Mouse (Mus musculus) common myeloid progenitor, adult 5-6 weeks (primary cell): ENCODE results near the gene Creb3l2. TPM values are rescaled to one million over a fixed set of nuclear protein-coding genes. Genes with fewer than 3 reads are reported as not detected.

Experiments
- ATAC-seq: replicated peaks from 2 replicates; pipeline ENCODE4 v1.8.0; 2016; ENCODE audit warnings: low read depth, mild to moderate bottlenecking, moderate TSS enrichment, inconsistent platforms; ENCODE audit not compliant: poor library complexity, severe bottlenecking
- total RNA-seq: library from RNA; stranded (forward); fragments of 200-1000, 187-1606 nt; gene quantifications from 2 replicates; pipeline ENCODE4 v1.2.3, GENCODE M21; 2017

The Creb3l2 gene
- total RNA-seq, 1 experiment from 2014 or later, result 4.7 TPM

GRCm38 (mm10) chr6:37286134-37286533 lies 155.8 kb downstream of the Creb3l2 start:
- ATAC-seq, result peak; percentile 55

GRCm38 (mm10) chr6:37284879-37285278 lies 157.1 kb downstream of the Creb3l2 start:
- peak; percentile 82 for ATAC-seq

GRCm38 (mm10) chr6:37283336-37283735 lies 158.6 kb downstream of the Creb3l2 start:
- ATAC-seq, result no peak

- no peak for ATAC-seq
Measured at GRCm38 (mm10) chr6:37282659-37283058, 159.3 kb downstream of the Creb3l2 start.

Other genes starting within 250 kb of the Creb3l2 start
- gene Dgki, start 142.0 kb downstream of the Creb3l2 start, total RNA-seq, result 0.27 and 1.6 TPM in 2 replicates
- not detected in 2 replicates for gene Akr1d1, start 88.0 kb upstream of the Creb3l2 start, total RNA-seq